In genomic region chrX:136203257-136203656, GRCm38 (mm10) we compare ENCODE assay signal across 8 mouse cellular contexts. TPM values are rescaled to one million over a fixed set of nuclear protein-coding genes. Genes with fewer than 3 reads are reported as not detected.
DNase-seq lines count a peak whose midpoint lies in the region; ATAC-seq and TF ChIP-seq lines count a peak whose summit lies in the region.

No protein-coding gene starts in this region.

- no peaks in the 10 kb centered on the region for H3K36me3 ChIP-seq in lung, embryonic 14.5 days (ENCODE audit: insufficient read depth)
- no peaks in the 10 kb centered on the region for H3K36me3 ChIP-seq in forebrain, embryonic 11.5 days (ENCODE audit: control insufficient read depth, insufficient read depth, low read length)
- H3K36me3 ChIP-seq in limb, embryonic 11.5 days (ENCODE audit: control insufficient read depth, insufficient read depth, low read length) = no peaks in the 10 kb centered on the region

- no peak for DNase-seq in lung, embryonic 14.5 days
- no peak for DNase-seq in lung, postnatal 14 days
- no peak for DNase-seq in forebrain, embryonic 11.5 days (ENCODE audit: low spot score)
- DNase-seq in limb, embryonic 11.5 days (ENCODE audit: low spot score) = no peak
- no peak for DNase-seq in kidney, adult 8-10 months
- no peak for DNase-seq in layer of hippocampus, adult 8-10 months (ENCODE audit: low spot score in 2 of 2)
- no peak for DNase-seq in gastrocnemius, adult 8-10 months (ENCODE audit: low spot score in 2 of 2)

- H3K4me3 ChIP-seq in lung, embryonic 14.5 days (ENCODE audit: low read depth, low read length) = peak overlapping the region; percentile 36
- peak overlapping the region; percentile 36 for H3K4me3 ChIP-seq in forebrain, embryonic 11.5 days (ENCODE audit: low read depth, low read length)
- peak overlapping the region; percentile 15; the same call in 1 of the 2 replicates for H3K4me3 ChIP-seq in limb, embryonic 11.5 days (ENCODE audit: low read depth, low read length)
- peak overlapping the region; percentile 91 for H3K4me3 ChIP-seq in olfactory bulb, adult 2 months (ENCODE audit: insufficient read depth, low read depth, low read length)

- H3K27ac ChIP-seq in lung, embryonic 14.5 days (ENCODE audit: low read depth) = peak overlapping the region; percentile 10; the same call in 1 of the 2 replicates
- H3K27ac ChIP-seq in forebrain, embryonic 11.5 days (ENCODE audit: low read depth, low read length) = no peak overlapping the region
- H3K27ac ChIP-seq in limb, embryonic 11.5 days (replicated peaks; ENCODE audit: low read depth, low read length) = no peak overlapping the region
- peak overlapping the region; percentile 61 for H3K27ac ChIP-seq in olfactory bulb, adult 2 months (ENCODE audit: insufficient read depth, low read depth, low read length)

- ATAC-seq in lung, embryonic 14.5 days (ENCODE audit: insufficient read depth) = peak; percentile 67; the same call in 1 of the 2 replicates
- peak; percentile 27; the same call in 1 of the 2 replicates for ATAC-seq in forebrain, embryonic 11.5 days (replicated peaks; ENCODE audit: low FRiP score)
- ATAC-seq in limb, embryonic 11.5 days (ENCODE audit: insufficient number of reproducible peaks, low FRiP score, low TSS enrichment, low read depth) = no peak

- H3K9me3 ChIP-seq in lung, embryonic 14.5 days (ENCODE audit: low read depth, low read length) = no peaks in the 10 kb centered on the region
- H3K9me3 ChIP-seq in forebrain, embryonic 11.5 days (ENCODE audit: control insufficient read depth, low read length) = no peaks in the 10 kb centered on the region
- H3K9me3 ChIP-seq in limb, embryonic 11.5 days (ENCODE audit: control insufficient read depth, low read length) = no peaks in the 10 kb centered on the region

- no peaks in the 10 kb centered on the region for H3K4me1 ChIP-seq in lung, embryonic 14.5 days (ENCODE audit: insufficient read depth)
- H3K4me1 ChIP-seq in forebrain, embryonic 11.5 days (replicated peaks; ENCODE audit: control insufficient read depth, insufficient read depth, low read length) = no peaks in the 10 kb centered on the region
- H3K4me1 ChIP-seq in limb, embryonic 11.5 days (ENCODE audit: control insufficient read depth, insufficient read depth, low read length) = no peaks in the 10 kb centered on the region
- peaks cover 3% of the 10 kb centered on the region; the same call in 1 of the 2 replicates for H3K4me1 ChIP-seq in olfactory bulb, adult 2 months (ENCODE audit: control insufficient read depth, insufficient read depth, low read length)

- WGBS in lung, embryonic 14.5 days = 25% methylated on average over 6 of the region's 7 CpGs
- WGBS in forebrain, embryonic 11.5 days = 27% methylated on average over 7 of the region's 7 CpGs
- 21% methylated on average over 7 of the region's 7 CpGs for WGBS in limb, embryonic 11.5 days
- WGBS in olfactory bulb, adult 2 months = 23% methylated on average over 7 of the region's 7 CpGs

- peak overlapping the region; percentile 59 for H3K4me2 ChIP-seq in lung, embryonic 14.5 days
- H3K4me2 ChIP-seq in forebrain, embryonic 11.5 days (ENCODE audit: low read depth, low read length, severe bottlenecking) = peak overlapping the region; percentile 52
- peak overlapping the region; percentile 47 for H3K4me2 ChIP-seq in limb, embryonic 11.5 days (ENCODE audit: low read depth, severe bottlenecking)

- H3K27me3 ChIP-seq in lung, embryonic 14.5 days (ENCODE audit: insufficient read depth, low read length) = no peaks in the 10 kb centered on the region
- H3K27me3 ChIP-seq in forebrain, embryonic 11.5 days (ENCODE audit: control insufficient read depth, insufficient read depth, low read length) = peaks cover 7% of the 10 kb centered on the region; the same call in 1 of the 2 replicates
- no peaks in the 10 kb centered on the region; the same call in 1 of the 2 replicates for H3K27me3 ChIP-seq in limb, embryonic 11.5 days (ENCODE audit: control insufficient read depth, insufficient read depth, low read length)

- H3K9ac ChIP-seq in lung, embryonic 14.5 days = peak overlapping the region; percentile 23; the same call in 1 of the 2 replicates
- peak overlapping the region; percentile 20; the same call in 1 of the 2 replicates for H3K9ac ChIP-seq in forebrain, embryonic 11.5 days (ENCODE audit: low read length)
- H3K9ac ChIP-seq in limb, embryonic 11.5 days (ENCODE audit: low read length) = 0 out of 2 replicates have a peak overlapping the region, but pooled peaks have one; percentile 9

- no peak for TF ChIP-seq POLR2A in olfactory bulb, adult 2 months (IDR thresholded peaks at IDR 0.05; ENCODE audit: insufficient read depth, low read depth, low read length)

- no peak for TF ChIP-seq CTCF in lung, embryonic 14.5 days (IDR thresholded peaks at IDR 0.05; ENCODE audit: low read depth)
- TF ChIP-seq CTCF in olfactory bulb, adult 2 months (IDR thresholded peaks at IDR 0.05; ENCODE audit: insufficient read depth, low read depth, low read length) = no peak

RNA-seq across cellular contexts. Expression of gene Tceal5, which starts 0.4 kb away (rescaled TPM):
- 1.1 and 1.6 TPM in 2 replicates for polyA plus RNA-seq in lung, embryonic 14.5 days (2014; fragmentation: Nextera tagmentation; extraction: Ambion mirVana)
- polyA plus RNA-seq in forebrain, embryonic 11.5 days (2014; fragmentation: Nextera tagmentation; extraction: Ambion mirVana) = 1.2 and 1.6 TPM in 2 replicates
- 1.8 and 1.9 TPM in 2 replicates for polyA plus RNA-seq in limb, embryonic 11.5 days (2014; fragmentation: Nextera tagmentation; extraction: Ambion mirVana)
- polyA plus RNA-seq in olfactory bulb, adult 2 months (2012; ENCODE audit: insufficient read depth, insufficient read length, low replicate concordance, missing spikeins) = not detected in 2 replicates
- total RNA-seq in layer of hippocampus, adult 8-10 months (2022) = 100 to 1,000 TPM in 2 of 4 experiments, 10 to 100 TPM in 2; 74.5 to 139 (median 105) TPM
- 10 to 100 TPM; 16.4 to 26.5 (median 22.0) TPM for total RNA-seq in gastrocnemius, adult 8-10 months (2022)

RNA-seq across cellular contexts. Expression of gene Tceal7, which starts 11.3 kb away (rescaled TPM):
- 0.20 and 0.51 TPM in 2 replicates for polyA plus RNA-seq in lung, embryonic 14.5 days (2014; fragmentation: Nextera tagmentation; extraction: Ambion mirVana)
- polyA plus RNA-seq in forebrain, embryonic 11.5 days (2014; fragmentation: Nextera tagmentation; extraction: Ambion mirVana) = 1.1 and 1.2 TPM in 2 replicates
- 1.2 and 1.8 TPM in 2 replicates for polyA plus RNA-seq in limb, embryonic 11.5 days (2014; fragmentation: Nextera tagmentation; extraction: Ambion mirVana)
- not detected in 2 replicates for polyA plus RNA-seq in olfactory bulb, adult 2 months (2012; ENCODE audit: insufficient read depth, insufficient read length, low replicate concordance, missing spikeins)
- 1 to 10 TPM in 3 of 4 experiments, under 1 TPM in 1; 0.67 to 2.5 (median 2.0) TPM for total RNA-seq in layer of hippocampus, adult 8-10 months (2022)
- total RNA-seq in gastrocnemius, adult 8-10 months (2022) = 10 to 100 TPM; 21.4 to 28.6 (median 23.1) TPM

RNA-seq across cellular contexts. Expression of gene Bex1, which starts 12.1 kb away (rescaled TPM):
- polyA plus RNA-seq in lung, embryonic 14.5 days (2014; fragmentation: Nextera tagmentation; extraction: Ambion mirVana) = 82.9 and 85.9 TPM in 2 replicates
- 135 and 136 TPM in 2 replicates for polyA plus RNA-seq in forebrain, embryonic 11.5 days (2014; fragmentation: Nextera tagmentation; extraction: Ambion mirVana)
- 88.1 and 98.7 TPM in 2 replicates for polyA plus RNA-seq in limb, embryonic 11.5 days (2014; fragmentation: Nextera tagmentation; extraction: Ambion mirVana)
- 721 TPM in 1 of 2 replicates, not detected in the other for polyA plus RNA-seq in olfactory bulb, adult 2 months (2012; ENCODE audit: insufficient read depth, insufficient read length, low replicate concordance, missing spikeins)
- 10 to 100 TPM; 73.8 to 81.8 (median 79.0) TPM for total RNA-seq in layer of hippocampus, adult 8-10 months (2022)
- 10 to 100 TPM; 18.0 to 35.6 (median 25.9) TPM for total RNA-seq in gastrocnemius, adult 8-10 months (2022)

RNA-seq across cellular contexts. Expression of gene Tceal8, which starts 31.1 kb away (rescaled TPM):
- polyA plus RNA-seq in lung, embryonic 14.5 days (2014; fragmentation: Nextera tagmentation; extraction: Ambion mirVana) = 193 and 206 TPM in 2 replicates
- 149 and 163 TPM in 2 replicates for polyA plus RNA-seq in forebrain, embryonic 11.5 days (2014; fragmentation: Nextera tagmentation; extraction: Ambion mirVana)
- polyA plus RNA-seq in limb, embryonic 11.5 days (2014; fragmentation: Nextera tagmentation; extraction: Ambion mirVana) = 225 and 230 TPM in 2 replicates
- polyA plus RNA-seq in olfactory bulb, adult 2 months (2012; ENCODE audit: insufficient read depth, insufficient read length, low replicate concordance, missing spikeins) = not detected in 2 replicates
- total RNA-seq in layer of hippocampus, adult 8-10 months (2022) = 10 to 100 TPM; 30.2 to 41.4 (median 34.4) TPM
- total RNA-seq in gastrocnemius, adult 8-10 months (2022) = 1 to 10 TPM; 3.7 to 6.0 (median 5.1) TPM

RNA-seq across cellular contexts. Expression of gene Tceal9, which starts 41.6 kb away (rescaled TPM):
- polyA plus RNA-seq in lung, embryonic 14.5 days (2014; fragmentation: Nextera tagmentation; extraction: Ambion mirVana) = 592 and 639 TPM in 2 replicates
- 376 and 408 TPM in 2 replicates for polyA plus RNA-seq in forebrain, embryonic 11.5 days (2014; fragmentation: Nextera tagmentation; extraction: Ambion mirVana)
- polyA plus RNA-seq in limb, embryonic 11.5 days (2014; fragmentation: Nextera tagmentation; extraction: Ambion mirVana) = 714 and 733 TPM in 2 replicates
- not detected in 2 replicates for polyA plus RNA-seq in olfactory bulb, adult 2 months (2012; ENCODE audit: insufficient read depth, insufficient read length, low replicate concordance, missing spikeins)
- 10 to 100 TPM; 94.0 to 97.6 (median 95.5) TPM for total RNA-seq in layer of hippocampus, adult 8-10 months (2022)
- 10 to 100 TPM; 21.0 to 27.8 (median 24.2) TPM for total RNA-seq in gastrocnemius, adult 8-10 months (2022)

Comparison
In these comparisons a context has a peak if more than half of its experiments do, and no peak if none do; other contexts are left out.
1. H3K27ac ChIP-seq: peak in lung, embryonic 14.5 days (single experiment) and olfactory bulb, adult 2 months (single experiment); none in forebrain, embryonic 11.5 days (single experiment) and limb, embryonic 11.5 days (single experiment).
2. H3K4me3 ChIP-seq: peak in every context shown above with its lines; median percentile 91 in olfactory bulb, adult 2 months; 36 in lung, embryonic 14.5 days; 36 in forebrain, embryonic 11.5 days; 15 in limb, embryonic 11.5 days.
3. Peak in every context shown above with its lines, with median percentiles within 50 percentile points of each other: H3K4me2 ChIP-seq and H3K9ac ChIP-seq.